Mouse (Mus musculus) embryo, embryonic 10 days (tissue): ENCODE data around the gene Nkx1-1.

Source experiments
- DNase-seq: peaks from one replicate; pipeline ENCODE4 v3.0.0-alpha.2; 2015; ENCODE audit warnings: low spot score

Nkx1-1 gene

GRCm38 (mm10) chr5:33420313-33420712 lies 13.5 kb downstream of the Nkx1-1 start:
- no peak for DNase-seq

- no peak for DNase-seq
Measured at GRCm38 (mm10) chr5:33400819-33401218, 33.0 kb downstream of the Nkx1-1 start.

- no peak for DNase-seq
Measured at GRCm38 (mm10) chr5:33396828-33397227, 36.9 kb downstream of the Nkx1-1 start.

GRCm38 (mm10) chr5:33395693-33396092 lies 38.1 kb downstream of the Nkx1-1 start:
- DNase-seq = no peak

- peak; percentile 93 for DNase-seq
Measured at GRCm38 (mm10) chr5:33393803-33394202, 40.0 kb downstream of the Nkx1-1 start.

GRCm38 (mm10) chr5:33387550-33387949 lies 46.2 kb downstream of the Nkx1-1 start:
- DNase-seq = no peak
